Mouse (Mus musculus): ENCODE data around the gene Gdf3.
"Not testable (repeated sequence)": the region's sequence is repeated elsewhere in the genome, so short reads cannot be mapped to it uniquely, and the experiment has no call there.

Gene Gdf3

DNA sequence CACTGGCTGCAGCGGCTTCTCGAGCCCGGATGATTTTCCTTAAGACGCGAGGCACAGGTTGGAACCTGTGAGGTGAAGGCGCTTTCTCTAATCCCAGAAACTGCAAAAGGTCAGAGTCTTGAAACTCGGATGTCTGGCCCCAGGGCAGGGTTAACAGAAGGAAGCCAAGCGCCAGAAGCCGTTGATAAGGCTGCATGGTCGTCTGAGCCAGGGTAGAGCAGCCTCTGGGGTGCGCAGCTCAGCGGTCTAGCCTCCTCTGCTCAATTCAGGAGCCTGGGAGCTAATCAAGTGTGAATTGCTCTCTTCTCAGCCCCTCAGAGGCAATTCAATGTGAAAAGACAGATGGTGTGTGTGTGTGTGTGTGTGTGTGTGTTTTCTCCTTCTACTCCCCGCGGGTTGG lies at the start of gene Gdf3:
TSS of gene Gdf3 (minus strand) at position 317 of the 400 bp plus-strand sequence.
- no peak for DNase-seq

DNA sequence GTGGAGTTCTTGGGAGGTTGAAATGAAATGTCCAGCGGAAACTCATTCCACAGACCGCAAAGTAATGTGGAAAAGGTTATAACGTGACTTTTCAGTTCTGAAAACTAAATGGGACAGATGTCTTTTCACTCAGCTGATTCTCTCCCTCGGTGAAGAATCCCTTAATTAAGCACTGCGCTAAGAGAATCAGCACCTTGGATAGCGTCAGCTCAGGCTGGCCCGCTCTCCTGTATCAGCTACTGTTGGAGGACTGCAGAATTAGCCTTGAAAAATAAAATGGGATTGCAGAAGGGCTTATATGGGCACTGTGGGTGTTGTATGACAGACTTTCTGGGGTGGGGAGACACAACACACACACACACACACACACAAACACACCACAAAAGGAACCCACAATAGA lies 49.7 kb upstream of the Gdf3 start:
- DNase-seq = no peak

DNA sequence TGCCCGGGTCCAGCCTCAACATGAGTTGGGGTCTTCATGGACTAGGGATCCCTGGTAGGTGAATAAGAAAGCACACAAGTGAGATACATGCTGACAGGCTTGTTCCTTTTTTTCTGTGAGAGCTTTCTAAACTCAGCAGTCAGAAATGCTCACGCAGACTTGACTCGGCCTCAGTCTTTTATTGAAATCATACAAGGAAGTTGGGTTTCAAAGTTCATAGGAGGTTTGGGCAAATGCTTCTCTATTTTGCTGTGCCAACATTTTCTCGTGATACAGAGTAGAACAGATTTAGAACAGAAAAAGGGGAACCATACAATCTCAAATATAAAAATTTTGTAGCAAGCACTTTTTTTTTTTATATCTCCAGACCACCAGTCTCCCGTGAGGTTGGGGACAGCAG lies 47.7 kb upstream of the Gdf3 start:
- no peak for DNase-seq

DNA sequence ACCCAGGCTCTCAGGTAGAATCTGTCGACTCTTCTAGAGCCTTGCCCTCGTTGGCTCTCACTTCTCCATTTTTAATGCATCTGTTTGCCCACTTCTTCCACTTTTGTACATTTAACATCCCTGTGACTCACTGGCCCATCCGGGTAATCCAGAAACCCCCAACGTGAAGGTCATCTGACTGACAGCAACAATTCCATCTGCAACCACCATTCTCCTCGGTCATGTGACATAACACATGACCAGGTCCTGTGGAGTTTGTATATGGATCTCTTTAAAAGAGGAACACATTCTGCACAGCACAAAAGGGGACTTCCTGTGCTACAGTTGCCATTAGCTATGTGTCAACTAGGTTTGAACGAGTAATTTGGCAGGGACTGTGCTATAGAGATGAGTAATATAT lies 44.4 kb upstream of the Gdf3 start:
- no peak for DNase-seq

DNA sequence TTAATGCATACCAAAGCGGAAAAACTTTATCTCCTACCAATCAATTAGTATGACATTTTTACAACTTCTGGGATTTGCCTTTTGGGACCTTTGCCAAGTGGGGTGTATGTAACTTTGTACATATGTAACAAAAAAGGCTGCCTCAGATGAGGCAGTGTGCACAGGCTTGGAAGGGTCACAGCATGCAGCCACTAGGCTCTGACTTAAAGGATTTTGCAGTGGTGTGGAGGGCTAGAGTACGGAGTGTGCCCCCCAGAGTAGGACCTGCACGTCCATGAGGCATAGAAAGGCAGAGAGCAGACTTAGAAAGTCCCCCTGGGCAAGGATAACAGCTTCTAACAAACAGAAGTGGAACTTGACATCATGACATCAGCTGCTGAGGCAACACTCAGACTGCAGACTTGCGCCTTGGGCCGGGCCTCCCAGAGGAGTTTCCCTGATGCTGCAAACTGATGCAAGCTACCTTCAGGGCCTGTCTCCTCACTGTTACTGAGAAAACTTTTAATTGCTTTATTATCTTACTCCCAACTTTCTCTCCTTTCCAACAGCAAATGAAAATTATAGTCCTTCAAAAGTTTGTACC lies 40.6 kb upstream of the Gdf3 start:
- no peak for DNase-seq

DNA sequence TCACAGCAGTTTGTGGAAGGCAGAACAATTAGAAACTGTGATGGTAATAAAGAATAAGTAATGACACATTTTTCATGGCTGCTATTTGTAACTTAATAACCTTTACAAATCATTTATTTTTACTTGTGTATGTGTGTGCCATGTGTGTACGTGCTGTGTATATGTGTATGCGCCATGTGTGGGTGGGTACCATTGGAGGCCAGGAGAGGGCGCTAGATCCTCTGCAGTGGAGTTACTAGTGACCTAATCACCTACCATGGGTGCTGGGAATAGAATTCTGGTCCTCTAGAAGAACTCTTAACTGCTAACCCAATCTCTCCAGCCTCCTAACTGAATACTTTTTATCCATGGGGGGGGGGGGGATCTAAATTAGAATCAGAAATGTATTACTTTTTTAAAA lies 40.0 kb upstream of the Gdf3 start:
- no peak for DNase-seq

DNA sequence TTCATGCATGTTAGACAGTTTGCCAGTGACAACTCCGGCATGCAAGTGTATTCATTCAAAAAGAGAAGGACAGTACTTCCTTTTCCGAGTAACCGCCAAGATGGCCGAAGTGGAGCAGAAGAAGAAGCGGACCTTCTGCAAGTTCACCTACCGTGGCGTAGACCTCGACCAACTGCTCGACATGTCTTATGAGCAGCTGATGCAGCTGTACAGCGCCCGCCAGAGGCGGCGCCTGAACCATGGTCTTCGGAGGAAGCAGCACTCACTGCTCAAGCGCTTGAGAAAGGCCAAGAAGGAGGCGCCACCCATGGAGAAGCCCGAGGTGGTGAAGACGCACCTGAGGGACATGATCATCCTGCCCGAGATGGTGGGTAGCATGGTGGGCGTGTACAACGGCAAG lies 34.3 kb upstream of the Gdf3 start:
- DNase-seq = not testable (repeated sequence)

DNA sequence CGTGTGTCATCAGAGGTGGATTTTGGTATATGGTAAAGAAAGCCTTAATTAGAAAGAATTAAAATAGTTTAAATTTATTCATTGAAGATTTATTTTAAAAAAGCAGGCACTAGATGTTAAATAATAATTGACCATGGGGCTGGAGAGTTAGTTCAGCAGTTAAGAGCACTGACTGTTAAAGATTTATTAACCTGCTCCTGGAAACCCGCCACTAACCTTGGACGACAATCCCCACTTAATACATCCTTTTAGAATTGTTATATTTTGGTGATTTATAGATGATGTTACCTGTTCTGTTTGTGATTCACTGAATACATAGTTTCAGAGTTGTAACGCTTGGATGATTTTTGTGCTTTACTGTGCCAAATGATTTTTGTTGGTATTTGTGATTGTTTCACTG lies 27.7 kb upstream of the Gdf3 start:
- not testable (repeated sequence) for DNase-seq

DNA sequence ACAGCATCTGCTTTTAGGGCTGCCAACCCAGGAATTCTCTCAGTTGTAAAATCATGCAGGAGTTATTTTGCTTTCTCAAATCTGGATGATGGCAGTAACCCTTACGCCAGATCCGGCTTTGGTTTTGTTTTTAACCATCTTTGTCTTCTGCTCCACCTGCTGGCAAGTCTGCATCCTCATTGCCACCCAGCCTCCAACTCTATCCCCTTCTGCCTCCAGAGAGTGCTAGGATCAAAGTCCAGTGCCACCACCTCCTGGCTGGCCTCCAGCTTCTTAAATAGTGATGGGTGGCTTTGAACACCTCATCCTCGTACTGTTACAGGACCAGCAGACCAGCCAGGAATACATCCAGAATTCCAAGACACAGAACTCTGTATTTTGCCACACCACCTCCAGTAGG lies 26.8 kb upstream of the Gdf3 start:
- peak; percentile 43 for DNase-seq

DNA sequence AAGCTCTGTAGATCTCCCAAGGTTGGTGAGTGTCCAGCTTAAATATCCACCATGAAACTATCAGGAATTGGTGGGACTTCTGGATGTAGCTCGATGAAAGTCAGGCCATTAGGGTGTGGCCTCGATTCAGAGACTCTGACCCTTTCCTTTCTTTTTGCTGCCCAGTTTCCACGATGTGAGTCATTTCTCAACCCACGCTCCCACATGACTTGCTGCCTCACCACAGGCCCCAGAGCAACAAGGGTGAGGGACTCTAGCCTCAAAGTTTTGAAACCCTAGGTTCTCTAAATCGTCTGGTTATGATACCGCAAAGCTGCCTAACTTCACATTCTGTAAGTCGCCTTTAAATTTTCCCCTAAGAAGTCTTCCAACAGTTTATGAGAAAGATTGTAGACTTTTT lies 25.4 kb upstream of the Gdf3 start:
- DNase-seq = no peak

DNA sequence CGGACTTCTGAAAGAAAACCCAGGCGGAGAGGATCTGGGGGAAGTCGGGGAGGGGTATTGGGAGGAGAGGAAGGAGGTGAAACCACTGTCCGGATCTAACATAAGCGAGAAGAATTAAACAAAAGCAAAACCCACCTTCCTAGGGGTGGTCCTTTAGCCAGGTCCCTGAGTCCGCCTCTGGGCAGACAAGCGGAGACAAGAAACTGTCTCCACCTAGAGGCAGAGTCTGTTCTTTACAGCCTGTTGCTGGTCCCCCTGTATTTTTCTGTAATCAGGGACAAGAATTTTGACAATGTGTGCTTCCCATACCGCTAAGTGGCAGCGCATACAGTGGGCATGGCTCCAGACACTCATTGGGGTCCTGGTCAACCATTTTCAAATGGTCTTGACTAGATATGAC lies 23.5 kb upstream of the Gdf3 start:
- DNase-seq = peak; percentile 32

DNA sequence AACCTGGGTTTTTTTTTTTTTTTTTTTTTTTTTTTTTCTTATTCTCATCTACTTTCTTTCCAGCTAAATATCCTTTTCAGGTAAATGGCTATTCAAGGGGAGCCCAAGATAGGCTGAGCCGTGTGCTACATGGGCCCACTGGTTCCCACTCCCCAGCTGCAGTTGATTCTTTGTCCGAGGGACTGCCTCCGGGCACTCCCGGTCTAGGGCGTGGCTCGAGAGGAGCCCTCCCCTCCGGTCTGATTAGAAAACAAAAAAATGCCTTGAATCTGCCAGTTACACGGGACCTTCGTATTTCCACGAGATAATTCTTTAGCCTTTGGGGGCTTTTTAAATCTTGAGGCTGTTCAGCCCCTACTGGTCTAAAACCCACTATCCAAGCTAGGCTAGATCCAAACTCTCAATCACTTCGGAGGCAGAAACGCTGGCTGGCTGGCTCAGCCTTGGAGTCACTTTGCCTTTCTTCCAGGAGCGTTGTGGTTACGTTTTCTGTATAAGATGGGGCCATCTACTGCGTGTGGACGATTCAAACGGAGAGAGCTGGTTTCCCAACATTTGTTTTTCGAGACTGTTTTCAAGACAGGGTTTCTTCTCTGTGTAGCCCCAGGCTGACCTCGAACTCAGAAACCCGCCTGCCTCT lies 17.7 kb upstream of the Gdf3 start:
- DNase-seq = no peak

DNA sequence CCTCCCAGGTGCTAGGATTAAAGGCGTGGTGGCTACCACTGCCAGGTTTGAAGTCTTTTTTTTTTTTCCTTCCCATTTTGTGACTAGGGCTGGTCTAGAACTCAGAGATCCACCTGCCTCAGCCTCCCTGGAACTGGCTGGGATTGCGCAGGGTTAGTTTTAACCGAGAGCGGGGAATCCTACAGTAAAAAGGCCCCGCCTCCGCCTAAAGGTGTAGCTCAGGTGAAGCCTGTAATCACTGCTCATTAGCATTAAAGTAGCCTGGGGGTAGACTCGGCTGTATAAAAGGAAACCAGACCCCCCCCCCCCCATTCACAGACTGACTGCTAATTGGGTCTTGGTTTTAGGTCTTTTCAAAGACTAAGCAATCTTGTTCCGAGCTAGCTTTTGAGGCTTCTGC lies 16.2 kb upstream of the Gdf3 start, which contains the start of gene Dppa3:
TSS of gene Dppa3 (plus strand) at position 301 of the 400 bp plus-strand sequence.
- no peak for DNase-seq

DNA sequence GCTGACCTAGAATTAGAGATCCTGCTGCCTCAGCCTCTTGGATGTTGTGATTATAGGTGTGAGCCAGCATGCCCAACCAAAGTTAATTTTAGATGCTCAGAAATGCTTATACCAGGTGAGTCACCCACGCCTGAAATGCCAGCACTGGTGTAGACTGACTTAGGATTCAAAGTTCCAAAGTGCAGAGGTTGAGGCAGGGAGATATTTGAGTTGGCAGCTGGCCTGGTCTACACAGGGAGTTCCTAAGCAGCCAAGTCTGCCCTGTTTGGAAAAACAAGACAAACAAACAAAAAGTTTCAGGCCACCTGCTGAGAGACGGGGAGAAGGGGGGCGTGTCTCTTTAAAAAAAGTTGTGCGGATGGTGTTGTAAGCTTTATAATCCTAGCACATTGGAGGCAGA lies 15.3 kb upstream of the Gdf3 start:
- DNase-seq = peak; percentile 79

DNA sequence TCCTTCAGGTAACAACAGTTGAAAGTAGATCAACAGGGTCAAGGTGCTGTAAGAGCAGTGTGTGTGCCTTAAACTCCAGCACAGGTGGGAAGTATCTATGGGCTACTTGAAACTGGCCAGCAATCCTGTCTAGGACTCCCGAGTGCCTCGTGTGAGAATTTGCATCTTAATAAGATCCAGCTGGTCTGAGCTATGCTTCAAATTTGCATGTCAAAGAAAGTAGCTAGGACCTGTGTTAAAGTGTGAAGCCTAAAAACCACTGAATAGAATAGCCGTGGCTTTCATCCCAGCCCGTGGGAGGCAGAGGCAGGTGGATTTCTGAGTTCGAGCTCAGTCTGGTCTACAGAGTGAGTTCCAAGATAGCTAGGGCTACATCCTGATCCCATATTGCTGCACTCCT lies 14.6 kb upstream of the Gdf3 start:
- DNase-seq = no peak

DNA sequence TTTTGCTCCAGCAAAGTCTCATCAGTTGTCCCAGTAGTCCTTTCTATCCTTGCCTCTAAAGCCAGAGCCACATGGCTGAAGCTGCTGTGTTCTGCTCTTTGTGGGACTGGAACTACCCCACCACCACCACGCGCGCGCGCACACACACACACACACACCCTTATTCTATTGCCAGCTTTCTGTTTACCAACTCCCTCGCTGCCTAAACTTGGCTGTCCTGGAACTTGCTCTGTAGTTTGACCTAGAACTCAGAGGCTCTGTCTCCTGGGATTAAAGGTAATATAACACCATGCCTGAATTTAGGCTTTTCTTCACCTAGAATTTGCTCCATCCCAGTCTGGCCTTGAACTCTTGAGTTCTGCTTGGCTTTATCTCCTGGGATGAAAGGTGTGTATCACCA lies 11.2 kb upstream of the Gdf3 start:
- no peak for DNase-seq

DNA sequence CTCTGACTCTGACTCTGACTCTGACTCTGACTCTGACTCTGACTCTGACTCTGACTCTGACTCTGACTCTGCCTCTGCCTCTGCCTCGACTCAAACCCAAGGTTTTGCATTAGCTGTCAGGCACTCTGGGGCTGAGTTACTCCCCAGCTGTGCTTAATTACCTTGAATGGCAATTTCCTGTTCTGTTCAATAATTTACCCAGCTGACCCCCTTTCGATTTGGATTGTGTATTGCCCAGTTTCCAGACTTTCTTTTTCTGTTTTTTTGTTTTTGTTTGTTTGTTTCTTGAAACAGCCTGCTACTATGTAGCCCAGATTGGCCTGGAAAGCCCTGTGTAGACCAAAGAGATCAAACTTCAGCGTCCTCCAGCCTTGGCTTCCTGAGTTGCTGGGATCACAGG lies 6.1 kb upstream of the Gdf3 start:
- no peak for DNase-seq

DNA sequence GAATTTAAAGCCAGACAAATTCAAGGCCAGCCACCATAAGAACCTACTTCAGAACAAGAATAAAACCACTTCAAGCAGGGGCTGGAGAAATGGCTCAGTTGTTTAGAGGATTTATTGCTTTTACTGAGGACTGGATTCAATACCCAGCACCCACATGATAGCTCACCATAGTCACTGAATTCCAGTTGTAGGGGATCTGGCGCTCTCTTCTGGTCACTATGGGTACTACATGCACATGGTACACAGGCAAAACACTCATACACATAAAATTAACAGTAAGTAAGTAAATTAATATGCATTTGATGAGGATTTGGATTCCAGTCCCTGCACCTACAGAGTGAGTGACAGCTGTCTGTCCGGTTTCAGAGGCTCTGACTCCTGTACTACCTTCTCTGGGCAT lies 4.2 kb upstream of the Gdf3 start:
- DNase-seq = no peak

DNA sequence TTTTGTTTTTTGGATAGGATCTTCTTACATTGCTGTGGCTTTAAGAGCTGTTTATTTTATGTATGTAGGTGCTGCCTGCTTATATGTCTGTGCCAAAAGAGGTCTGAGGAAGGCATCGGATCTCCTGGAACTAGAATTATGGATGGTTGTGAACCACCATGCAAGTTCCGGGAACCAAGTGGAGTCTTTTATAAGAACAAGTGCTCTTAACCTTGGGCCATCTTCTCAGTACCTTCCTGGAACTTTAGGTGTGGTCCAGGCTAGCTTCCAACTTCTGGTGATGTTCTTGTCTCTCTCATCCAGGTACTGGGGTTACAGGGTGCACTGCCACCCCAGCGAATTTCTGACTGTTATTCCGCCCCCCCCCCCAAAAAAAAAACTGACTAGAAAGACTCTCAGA lies 2.5 kb upstream of the Gdf3 start:
- DNase-seq = no peak

DNA sequence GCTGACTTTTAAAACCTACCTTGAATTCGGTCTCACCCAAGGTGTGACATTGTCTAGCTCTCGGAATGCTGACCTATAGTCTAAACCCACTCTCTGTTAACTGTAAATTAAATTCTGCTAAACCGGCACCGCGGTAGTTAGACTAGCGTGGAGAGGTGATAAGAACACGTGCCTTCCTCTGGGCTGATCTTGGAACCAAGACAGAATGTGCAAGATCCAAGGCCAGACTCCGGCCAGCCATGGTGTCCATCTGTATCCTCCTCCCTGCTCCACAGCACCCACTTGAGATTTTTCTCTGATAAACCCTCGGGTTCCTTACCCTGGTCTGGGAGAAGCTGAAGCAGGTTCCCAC lies 534 bp downstream of the Gdf3 start:
- no peak for DNase-seq

DNA sequence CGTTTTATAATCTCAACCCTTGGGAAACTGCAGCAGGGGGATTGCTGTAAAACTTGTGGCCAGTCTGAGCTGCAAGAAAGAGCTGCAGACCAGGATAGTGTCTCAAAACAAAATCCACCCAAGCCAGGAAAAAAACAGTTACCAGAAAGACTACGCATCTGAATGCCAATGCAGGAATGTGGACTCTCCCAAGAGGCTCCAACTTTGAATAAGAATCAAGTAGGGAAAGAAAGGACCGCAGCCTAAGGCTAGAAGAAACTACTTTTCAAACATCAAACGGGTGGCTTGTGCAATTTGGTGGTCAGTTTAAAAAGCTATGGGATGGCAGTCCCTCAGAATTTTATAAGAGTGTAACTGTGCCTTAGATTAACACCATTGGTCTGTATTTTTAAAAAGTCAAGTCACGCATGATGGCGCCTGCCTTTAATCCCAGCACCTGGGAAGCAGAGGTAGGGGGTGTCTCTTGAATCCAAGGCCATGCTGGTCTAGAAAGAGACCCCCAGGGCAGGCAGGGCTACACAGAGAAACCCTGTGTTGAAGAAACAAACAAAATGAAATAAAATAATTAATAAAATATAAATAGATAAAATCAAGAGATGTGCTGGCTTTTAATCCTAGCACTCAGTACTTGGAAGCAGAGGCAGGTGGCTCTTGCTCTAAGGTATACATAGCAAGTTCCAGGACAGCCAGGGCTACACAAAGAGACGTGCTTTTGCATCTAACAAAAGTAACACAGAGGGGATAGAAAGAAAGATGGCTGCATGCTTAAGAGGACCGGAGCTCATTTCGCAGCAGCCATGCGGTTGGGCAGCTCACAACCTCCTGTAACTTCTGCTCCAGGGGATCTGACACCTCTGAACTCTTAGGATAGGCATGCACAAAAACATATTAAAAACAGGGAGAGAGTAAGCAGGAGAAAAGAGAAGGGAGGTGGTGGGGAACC lies 1.2 kb downstream of the Gdf3 start:
- no peak for DNase-seq

DNA sequence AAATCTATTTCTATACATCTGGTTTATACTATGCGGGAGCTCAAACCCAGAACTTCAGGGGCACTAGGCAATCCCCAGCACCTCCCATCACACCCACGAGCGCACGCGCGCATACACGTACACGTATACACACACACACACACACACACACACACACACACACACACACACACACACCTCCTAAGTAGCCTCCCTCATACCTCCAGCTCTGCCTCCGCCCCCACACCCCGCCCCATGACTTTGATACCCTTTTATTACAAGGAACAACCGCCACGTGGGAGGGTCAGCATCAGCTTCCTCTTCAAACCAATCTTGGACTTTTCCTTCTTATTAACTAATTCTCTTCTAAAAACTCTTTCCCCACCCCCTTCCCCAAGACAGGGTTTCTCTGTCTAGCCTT lies 2.2 kb downstream of the Gdf3 start:
- DNase-seq = no peak

DNA sequence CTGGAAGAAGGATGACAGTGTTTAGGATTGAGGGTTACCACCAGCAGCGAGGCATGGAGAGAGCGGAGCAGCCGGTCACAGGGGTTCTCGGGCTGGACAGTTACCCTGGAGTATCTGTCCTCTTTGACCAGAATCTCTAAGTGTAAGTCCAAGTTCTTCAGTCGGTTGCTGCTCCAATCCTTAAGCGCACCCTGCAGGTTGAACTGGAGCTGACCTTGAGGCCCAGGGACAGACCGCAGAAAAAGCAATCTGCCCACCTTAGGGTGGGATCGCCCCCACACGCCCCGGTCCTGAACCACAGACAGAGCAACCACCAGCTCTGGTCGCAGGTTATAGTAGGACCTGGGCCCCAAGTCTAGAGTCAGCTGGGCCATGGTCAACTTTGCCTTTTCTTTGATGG lies 3.2 kb downstream of the Gdf3 start:
- no peak for DNase-seq

DNA sequence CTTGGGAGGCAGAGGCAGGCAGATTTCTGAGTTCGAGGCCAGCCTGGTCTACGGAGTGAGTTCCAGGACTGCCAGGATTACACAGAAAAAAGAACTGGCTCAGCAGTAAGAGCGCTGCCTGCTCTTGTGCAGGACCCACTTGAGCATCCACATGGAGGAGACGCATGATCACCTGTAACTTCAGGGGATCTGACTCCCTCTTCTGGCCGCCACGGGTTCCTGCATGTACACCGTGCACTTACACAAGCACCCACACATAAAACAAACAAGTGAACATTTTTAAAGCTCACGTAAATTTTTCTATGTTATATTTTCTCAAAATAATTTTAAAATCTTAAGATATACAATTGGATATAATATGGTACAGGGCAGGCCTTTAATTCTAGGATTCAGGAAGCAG lies 4.4 kb downstream of the Gdf3 start:
- no peak for DNase-seq

Data from kidney, adult 18-20 months (tissue).